Mouse (Mus musculus): Measurements from ENCODE around the gene Pygb.

Gene Pygb

DNA sequence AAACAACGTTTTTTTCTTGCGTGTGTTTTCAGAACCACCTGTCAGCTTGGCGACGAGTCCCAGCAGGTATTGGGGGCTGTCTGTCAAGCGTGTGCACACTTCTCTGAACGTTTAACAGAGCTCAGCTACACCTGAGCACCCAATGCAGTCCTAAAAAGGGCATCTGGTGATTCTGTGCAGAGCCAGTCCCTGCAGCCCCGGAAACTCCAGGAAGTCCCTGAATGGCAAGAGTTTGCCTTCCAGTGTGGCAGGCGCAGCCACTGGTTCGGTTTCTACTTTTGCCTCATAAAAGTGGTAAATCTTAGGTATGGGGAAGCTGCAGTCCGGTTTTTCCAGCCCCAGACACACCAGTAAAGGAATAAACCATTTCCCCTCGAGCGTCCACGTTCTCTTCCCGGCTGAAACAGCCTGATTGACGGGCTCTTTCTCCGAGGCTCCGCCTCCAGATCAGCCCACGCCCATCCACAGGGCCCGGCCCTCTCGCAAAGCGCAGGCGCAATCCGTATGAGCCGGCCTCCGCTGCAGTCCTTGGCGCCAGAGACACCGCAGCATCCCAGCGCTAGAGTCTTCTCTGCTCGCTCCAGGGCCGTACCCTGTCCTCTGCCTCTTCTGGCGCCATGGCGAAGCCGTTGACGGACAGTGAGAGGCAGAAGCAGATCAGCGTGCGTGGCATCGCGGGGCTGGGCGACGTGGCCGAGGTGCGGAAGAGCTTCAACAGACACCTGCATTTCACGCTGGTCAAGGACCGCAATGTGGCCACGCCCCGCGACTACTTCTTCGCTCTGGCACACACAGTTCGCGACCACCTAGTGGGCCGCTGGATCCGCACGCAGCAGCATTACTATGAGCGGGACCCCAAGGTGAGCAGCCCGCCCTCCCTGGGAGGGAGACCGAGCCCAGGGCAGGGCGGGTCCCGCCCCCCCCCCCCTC, at the start of gene Pygb:
Pygb (plus strand) TSS at position 485 of the 930 bp plus-strand sequence.
- DNase-seq (ENCODE audit: low spot score in 2 of 2): peak; percentile 76 to 83

DNA sequence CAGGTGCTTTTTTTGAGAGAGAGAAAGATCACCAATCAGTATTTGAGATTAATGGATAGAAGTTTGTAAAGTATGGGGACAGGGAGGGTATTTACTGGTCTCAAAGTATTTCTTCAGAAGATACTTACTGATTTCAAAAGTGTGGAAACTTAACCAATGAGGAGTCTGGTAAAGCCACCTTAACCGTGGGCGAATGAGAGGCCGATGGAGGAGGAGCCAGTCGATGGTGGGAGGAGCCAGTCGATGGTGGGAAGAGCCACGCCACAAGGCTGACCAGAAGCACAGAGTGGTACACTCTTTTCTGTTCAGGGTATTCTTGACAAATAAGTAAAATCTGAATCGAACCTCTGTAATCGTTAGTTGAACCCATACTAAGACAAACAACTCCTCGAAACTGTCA, 48.7 kb upstream of the Pygb start:
- no peak for DNase-seq (ENCODE audit: low spot score in 2 of 2)

DNA sequence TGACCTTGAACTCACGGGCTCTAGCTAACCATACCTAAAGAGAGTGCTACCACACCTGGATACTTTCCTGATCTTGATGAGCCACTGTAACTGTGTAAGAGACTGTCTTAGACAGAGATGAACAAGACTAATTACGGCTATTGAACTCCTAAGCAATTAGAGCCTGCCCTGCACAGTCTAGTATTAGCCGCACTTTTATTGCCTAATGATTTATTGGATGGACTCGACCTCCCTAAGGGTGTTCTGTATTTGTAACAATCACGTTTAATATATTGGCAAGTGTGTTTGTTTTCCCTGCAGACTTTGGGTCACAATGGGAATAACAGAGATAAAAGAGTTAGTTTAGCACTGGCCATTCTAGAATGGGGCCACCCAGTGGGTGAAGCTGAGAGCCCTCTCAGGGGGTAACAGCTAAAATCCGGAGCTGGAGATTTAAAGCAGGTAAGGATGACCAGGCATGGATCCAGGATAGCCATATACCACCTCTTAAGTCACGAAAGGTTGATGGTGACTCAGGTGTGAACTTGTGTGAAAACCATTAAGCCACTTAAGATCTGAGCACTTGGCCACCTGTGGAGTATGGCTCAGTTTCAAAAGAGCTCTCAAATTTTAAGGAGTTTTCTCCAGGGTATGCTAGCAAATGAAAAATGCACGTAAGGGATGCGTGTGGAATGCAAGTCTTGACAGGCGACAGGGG, 46.2 kb upstream of the Pygb start:
- DNase-seq (ENCODE audit: low spot score in 2 of 2): no peak

DNA sequence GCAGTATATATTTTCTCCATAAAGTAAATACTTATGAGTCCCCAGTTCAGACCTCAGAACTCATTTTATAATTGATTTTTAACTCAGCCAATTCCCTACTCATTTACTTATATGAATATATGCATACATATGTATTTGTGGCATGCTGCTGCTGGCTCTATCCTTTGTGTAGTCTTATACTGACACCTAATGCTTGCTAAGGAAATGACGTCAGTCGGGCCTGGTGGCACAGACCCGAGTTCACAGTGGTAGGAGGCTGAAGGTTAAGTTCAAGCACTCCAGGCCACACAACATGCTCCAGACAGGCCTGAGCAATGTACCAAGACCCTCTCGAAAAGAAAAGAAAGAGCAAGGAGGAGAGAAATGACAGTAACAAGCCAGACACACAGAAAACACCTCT, 45.1 kb upstream of the Pygb start:
- no peak for DNase-seq (ENCODE audit: low spot score in 2 of 2)

- DNase-seq (ENCODE audit: low spot score in 2 of 2): no peak
Measured at GRCm38 (mm10) chr2:150745016-150745415, 41.5 kb upstream of the Pygb start.

DNA sequence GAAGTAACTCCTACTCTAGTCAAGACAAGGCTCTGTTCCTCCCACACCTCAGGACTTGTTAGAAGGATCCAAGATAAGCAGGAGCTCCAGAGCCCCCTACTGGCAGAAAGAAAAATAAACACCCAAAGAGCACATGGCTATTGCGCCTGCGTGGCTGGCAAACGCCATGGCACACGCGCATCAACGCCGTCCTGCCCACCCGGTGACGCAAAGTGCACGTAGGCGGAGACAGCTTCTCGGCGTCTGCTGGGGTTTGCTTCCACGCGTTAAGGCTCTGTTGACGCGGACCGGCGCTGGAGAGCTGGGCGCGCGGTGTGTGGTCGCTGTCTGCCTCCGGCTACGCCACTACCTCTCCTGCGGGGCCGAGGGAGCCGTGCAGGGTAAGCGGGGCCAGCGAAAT, 37.7 kb upstream of the Pygb start, which contains the start of gene Entpd6:
Entpd6 (plus strand) TSS at position 189 of the 400 bp plus-strand sequence.
- DNase-seq (ENCODE audit: low spot score in 2 of 2): peak; percentile 90 to 93

- no peak for DNase-seq (ENCODE audit: low spot score in 2 of 2)
Measured at GRCm38 (mm10) chr2:150749283-150749682, 37.3 kb upstream of the Pygb start.

DNA sequence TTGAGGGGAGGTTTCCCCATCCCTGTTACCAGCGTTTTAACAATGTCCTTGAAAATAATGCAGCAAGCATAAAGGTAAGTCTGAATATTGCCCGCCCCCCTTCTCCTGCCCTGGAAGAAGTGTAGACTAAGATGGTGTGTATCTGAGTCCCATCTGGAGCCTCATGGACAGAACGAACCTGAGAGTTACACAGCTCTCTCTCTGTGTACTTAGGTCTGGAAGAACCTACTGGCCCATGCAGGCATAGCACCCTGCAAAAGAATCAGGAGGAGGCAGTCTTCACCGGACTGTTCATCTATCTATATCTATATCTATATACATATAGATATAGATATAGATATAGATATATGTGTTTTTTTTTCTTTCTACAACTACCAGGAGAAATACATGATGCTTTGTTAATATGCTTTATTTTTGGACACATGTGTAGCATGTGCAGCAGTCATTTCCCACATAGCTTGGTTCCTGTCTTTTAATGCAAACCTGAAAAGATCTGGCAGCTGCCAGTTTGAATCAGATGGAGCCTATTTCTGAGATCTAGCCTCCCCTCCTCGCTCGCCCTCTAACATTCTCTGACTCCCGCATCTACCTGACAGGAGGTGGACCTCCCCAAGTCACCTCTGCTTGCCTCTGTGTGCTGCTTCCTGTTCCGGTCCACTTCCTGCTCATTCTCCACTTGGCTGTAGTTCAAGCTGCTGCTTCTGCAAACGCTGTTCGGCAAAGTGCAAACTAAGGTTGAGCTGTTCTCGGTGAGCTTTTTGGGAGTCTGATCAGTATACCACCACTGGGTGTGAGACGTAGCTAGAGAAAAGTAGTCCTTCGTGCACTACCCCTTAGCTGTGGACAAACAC, 36.2 kb upstream of the Pygb start:
- DNase-seq (ENCODE audit: low spot score in 2 of 2): no peak

- DNase-seq (ENCODE audit: low spot score in 2 of 2): no peak
Measured at GRCm38 (mm10) chr2:150755016-150755415, 31.5 kb upstream of the Pygb start.

- no peak for DNase-seq (ENCODE audit: low spot score in 2 of 2)
Measured at GRCm38 (mm10) chr2:150761476-150761875, 25.1 kb upstream of the Pygb start.

DNA sequence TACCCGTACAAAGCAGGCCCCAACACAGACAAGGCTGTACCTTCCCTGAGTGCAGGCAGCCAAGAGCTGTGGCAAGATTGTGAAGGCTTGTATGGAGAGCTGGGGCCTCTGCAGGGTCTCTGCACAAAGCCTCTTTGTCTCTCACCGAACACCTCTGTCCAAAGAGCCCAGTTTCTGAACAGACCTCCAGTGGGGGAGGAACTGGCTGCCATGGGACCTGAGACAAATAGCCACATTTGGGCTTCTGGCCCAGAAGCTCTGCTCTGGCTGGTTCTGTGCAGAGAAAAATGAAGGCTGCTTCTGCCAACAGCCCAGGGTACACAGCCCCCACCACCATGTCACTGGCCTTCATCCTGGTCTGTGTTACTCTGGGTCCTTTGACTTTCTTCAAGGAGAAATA, 20.9 kb upstream of the Pygb start:
- no peak for DNase-seq (ENCODE audit: low spot score in 2 of 2)

- no peak for DNase-seq (ENCODE audit: low spot score in 2 of 2)
Measured at GRCm38 (mm10) chr2:150766083-150766862, 20.3 kb upstream of the Pygb start.

DNA sequence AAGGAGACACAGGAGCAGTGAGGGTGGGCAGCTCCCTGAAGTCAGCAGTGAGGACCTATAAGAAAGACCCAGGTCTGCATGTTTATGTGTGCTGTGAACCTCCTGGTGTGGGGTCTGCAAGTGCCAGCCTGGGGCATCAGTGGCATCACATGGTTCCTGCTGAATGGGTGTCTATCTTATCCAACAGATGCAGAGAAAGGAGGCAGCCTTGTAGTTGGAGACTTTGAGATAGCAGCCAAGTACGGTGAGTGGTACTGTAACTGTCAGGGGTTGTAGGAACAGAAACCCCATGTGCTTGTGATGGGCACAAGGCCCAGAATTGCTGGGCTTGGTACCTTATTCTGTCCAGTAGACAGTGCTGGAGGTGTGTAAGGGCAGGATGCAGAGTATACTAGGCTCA, 17.9 kb upstream of the Pygb start:
- DNase-seq (ENCODE audit: low spot score in 2 of 2): no peak

DNA sequence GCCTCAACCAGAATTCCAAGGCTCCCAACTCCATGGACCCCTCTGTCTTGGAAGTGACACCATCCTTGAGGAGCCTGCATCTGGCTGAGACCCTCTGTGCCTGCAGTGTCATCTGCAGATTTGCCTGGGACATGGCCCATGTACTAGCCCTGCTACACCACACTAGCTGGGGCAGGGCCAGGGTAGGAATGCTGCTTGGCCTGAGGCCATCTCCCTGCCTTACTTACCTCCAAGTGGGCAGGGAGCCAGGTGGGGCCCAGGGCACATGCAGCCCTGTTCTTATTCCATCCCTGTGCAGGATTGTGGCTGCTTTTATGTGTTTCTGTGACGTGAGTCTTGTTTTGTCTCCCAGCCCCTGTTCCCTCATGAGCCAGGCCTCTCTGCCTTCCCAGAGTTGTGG, 15.8 kb upstream of the Pygb start:
- DNase-seq (ENCODE audit: low spot score in 2 of 2): peak; percentile 77 to 85

- no peak for DNase-seq (ENCODE audit: low spot score in 2 of 2)
Measured at GRCm38 (mm10) chr2:150771169-150771568, 15.4 kb upstream of the Pygb start.

DNA sequence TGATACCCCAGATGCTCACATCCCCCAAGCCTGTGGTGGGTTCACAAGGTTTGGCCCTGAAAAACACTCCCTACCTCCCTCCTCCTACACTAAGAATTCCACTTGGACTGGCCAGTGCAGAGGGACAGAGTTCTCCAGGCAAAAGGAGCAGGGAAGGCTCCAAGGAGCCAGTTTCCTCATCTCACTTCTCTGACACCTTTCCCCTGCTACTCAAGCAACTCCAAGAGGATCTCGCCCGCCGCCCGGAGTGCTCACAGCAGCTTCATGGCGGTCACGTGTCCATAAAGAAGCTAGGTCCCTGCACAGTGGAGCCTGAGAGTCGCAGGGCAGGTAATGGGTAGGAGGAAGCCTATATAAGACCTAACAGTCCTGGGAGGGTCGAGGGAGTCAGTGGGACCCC, 14.5 kb upstream of the Pygb start:
- no peak for DNase-seq (ENCODE audit: low spot score in 2 of 2)

GRCm38 (mm10) chr2:150772466-150773119, 13.9 kb upstream of the Pygb start:
- no peak for DNase-seq (ENCODE audit: low spot score in 2 of 2)

GRCm38 (mm10) chr2:150782801-150783200, 3.7 kb upstream of the Pygb start:
- DNase-seq (ENCODE audit: low spot score in 2 of 2): no peak

DNA sequence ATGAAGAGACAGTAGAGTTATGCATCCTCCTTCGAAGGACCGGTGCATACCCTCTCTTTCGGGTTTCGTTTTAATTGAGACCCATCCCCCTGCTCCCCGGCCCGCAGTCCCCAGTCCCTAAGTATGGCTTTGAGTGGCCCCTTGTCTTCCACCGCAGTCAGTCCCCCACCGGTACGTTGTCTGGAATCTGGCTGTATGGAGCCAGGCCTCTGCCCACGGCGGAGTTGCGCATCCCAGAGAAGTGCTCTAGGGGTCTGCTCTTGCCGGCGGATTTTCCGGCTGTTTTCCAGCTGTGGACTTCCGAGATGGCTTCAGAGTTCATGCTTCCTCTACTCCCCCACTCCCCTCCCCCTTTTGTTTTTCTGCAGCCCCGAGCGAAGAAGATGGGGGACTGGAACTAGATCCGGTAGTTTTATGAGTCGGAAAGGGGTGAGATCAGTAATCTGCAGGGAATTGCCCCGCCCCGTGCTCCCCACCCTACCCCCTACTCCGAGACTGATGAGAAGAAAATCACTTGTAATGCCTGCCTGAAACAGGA, 768 bp downstream of the Pygb start:
- no peak for DNase-seq (ENCODE audit: low spot score in 2 of 2)

Measured in urinary bladder, adult 18-20 months (tissue).